Mouse (Mus musculus) ES-CJ7 (cell line): ENCODE measurements around the gene Krtap28-13.

Source experiments
- DNase-seq: peaks from one replicate; pipeline ENCODE4 v3.0.0; 2011; ENCODE audit warnings: low read depth, low spot score

The Krtap28-13 gene

GRCm38 (mm10) chr1:83091268-83091667, 30.5 kb downstream of the Krtap28-13 start:
- no peak for DNase-seq

DNA sequence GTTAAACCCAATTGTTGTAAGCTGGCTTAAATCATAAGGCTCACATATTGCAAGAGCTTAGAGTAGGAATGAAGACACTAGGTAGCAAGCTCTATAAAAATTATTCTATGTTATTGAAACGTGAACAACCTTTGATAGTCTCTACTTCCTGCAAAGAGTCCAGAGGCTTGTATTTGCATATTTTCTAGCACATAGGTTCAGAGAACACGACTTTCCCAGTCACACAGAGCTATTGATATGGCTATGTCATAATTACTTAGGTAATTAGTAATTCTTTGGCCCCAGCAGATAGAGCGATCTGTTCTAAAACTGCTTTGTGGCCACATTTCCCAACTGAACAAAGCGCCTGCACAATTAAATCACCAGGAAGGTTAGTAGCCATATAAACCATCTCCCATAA, 36.2 kb downstream of the Krtap28-13 start:
- DNase-seq, result no peak

DNA sequence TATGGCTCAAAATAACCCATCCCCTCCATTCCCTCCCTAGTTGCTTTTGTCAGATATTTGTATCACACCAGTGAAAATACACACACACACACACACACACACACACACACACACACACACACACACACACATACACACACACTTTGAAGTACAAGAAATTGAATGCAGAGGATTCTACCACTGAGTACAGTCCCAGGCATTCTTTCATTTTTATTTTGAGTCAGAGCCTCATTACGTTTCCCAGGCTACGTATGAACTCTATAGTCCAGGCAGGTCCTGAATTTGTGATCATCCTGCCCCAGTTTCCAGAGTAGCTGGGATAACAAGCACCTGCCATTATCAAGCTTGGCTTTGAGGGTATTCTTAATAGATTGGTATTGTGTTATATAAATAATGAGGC, 38.4 kb downstream of the Krtap28-13 start:
- DNase-seq, result no peak

GRCm38 (mm10) chr1:83099580-83100137, 38.9 kb downstream of the Krtap28-13 start:
- no peak for DNase-seq

DNA sequence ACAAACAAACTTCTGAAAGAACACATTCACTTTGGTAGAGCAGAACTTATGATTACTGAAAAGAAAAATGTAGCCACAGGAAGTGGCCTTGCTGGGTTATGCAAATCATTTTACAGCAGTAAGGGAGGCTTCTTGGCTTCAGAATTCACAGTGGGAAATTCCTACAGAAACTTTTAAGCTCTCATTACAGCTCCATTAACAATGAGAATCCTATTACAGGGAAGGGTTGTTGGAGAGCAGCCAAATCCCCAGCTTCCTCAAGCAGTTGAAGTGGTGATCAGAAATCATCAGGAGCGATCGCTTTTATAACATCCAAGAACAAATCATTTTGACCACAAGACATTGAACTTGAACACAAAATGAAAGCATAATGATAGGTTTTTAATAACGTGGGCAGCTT, 41.2 kb downstream of the Krtap28-13 start:
- no peak for DNase-seq

DNA sequence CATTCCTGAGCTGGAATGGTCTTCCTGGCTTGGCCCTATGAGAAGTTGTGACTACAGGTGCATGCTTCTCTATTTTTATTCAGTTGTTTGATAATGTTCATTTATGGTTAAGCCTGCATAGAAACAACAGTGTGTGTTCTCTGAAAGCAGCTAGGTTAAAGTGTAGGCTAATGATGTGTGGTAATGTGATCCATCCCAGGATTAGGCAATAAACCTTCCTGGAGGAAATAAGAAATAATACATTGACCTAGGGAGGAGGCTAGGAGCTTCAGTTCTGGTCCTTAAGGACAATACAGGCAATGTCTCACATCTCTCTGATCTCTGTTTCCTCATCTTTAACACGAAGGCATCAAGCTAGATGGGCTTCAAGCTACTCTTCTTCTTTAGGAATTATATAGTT, 44.7 kb downstream of the Krtap28-13 start:
- no peak for DNase-seq

GRCm38 (mm10) chr1:83107410-83107978, 46.8 kb downstream of the Krtap28-13 start:
- no peak for DNase-seq

- no peak for DNase-seq
These were observed 50.3 kb downstream of the Krtap28-13 start for GRCm38 (mm10) chr1:83110992-83111391.
